Mouse (Mus musculus) adrenal gland, adult 2 months (tissue): ENCODE measurements around the gene Tcf3. TPM values are rescaled to one million over a fixed set of nuclear protein-coding genes. Genes with fewer than 3 reads are reported as not detected.

Experiments
- DNase-seq: peaks from one replicate; pipeline ENCODE4 v3.0.0; 2021
- polyA plus RNA-seq: library from polyadenylated mRNA; depleted of rRNA; stranded (reverse); fragments of >200 nt; gene quantifications from 2 replicates; pipeline ENCODE4 v1.2.3, GENCODE M21; 2012
- total RNA-seq, 2 experiments: library from RNA; stranded (reverse); gene quantifications; 2 replicates each; pipeline ENCODE4 v1.2.3; 2021

The Tcf3 gene
- total and polyA plus RNA-seq, 3 experiments: 46.6 to 148 (median 55.4) TPM

DNA sequence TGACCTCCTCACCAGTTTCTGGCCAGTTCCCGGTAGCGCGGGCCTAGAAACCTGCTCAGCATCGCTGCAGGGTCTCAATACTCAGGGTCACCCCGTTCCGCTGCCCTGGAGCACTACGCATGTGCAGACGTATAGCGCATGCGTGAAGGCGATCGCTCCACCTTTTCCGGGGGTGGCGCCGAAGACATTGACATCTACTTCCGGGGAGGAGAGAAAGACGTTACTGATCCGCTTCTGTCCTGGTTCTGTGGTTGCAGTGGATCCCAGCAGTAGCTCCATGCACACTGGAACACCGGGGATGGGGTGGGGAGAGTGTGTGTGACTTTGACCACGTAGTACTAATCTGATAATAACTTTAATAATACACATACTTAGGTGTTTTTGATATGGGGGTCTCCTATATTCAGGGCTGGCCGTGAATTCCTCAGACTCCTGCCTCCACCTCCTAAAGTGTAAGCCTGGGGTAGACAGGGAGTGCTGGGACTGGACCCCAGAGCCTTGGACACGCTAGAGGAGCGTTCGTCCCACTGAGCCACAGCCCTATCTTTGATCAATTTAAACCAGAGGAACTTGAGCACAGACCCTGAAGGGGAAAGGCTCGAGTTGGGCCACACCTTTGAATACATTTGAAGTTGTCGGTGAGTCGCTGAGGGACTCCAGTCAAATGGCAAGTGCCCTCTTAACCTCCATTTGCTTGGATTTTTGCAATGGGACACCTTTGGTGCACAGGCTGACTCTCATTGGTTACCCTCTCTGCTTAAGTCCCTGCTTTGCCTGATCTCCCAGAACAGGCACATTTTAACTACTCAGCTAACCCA lies 26.6 kb downstream of the Tcf3 start, which contains the start of gene Uqcr11:
Uqcr11 (minus strand) TSS at position 147 of the 818 bp plus-strand sequence.
- peak; percentile 95 for DNase-seq

DNA sequence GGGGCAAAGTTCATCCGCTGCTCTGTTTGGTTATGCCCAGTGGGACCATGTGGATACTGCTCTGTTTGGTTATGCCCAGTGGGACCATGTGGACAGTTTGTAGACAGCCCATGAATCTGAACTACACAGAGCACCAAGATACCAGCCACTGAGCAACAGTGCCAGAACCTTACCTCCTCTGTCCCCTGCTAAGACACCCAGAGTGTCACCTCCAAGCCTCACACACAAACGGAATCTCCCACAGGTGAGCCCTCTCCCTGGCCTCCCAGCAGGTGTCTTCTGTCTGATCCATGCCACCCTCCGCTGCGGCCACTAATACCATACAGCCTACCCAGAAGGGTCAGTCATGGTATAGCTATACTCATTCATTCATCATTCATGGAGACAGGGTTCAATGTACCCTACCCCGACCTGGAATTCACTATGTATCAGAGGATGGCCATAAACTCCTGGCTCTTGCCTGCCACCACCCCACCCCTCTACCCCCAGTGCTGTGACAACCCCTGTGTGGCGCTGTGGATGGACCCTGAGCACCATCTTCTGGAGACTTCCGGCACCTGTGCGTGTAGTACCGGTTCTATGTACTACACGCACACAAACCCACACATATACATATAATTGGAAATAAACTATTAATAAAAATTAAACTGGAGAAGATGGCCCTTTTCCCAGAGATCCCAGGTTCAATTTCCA lies 27.8 kb downstream of the Tcf3 start:
- DNase-seq: no peak

GRCm38 (mm10) chr10:80403044-80403692 lies 30.3 kb downstream of the Tcf3 start:
- DNase-seq: peak; percentile 90

GRCm38 (mm10) chr10:80400704-80401161 lies 32.7 kb downstream of the Tcf3 start:
- DNase-seq: no peak

DNA sequence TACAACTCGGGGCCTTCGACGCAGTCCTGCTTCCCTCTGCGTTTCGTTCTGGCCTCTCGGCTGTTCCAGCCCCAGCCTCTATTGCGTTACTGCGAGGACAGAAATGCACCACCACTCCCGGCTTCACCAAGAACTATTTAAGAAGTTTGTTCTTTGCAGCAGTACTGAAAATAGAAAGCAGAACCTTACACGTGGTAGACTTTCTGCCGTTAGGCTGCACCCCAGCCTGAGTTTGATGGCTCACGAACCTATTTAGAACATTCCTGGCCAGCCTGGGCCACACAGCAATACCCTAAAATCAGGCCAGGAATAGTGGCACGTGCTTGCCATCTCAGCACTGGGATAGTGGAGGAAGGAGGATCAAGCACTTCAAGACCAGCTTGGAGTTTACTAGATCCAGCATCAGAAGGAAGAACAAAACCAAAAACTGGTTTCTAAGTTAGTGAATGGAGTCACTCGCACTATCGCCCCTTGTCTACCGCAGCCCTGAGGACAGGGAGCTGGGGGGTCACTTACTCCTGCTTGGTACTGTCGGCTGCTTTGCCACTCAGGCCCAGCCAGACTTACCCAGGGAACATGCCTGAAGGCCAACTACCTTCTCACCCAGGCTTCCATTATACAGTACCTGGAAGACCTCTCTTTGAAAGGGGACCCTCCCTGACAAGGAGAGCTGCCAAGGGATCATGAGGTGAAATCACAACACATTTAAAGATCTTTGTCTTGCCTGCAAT lies 33.3 kb downstream of the Tcf3 start:
- no peak for DNase-seq

GRCm38 (mm10) chr10:80399191-80399972 lies 34.1 kb downstream of the Tcf3 start, which contains the start of gene Mbd3:
TSS of gene Mbd3 (minus strand) at chr10:80399550.
- DNase-seq: peak; percentile 100

DNA sequence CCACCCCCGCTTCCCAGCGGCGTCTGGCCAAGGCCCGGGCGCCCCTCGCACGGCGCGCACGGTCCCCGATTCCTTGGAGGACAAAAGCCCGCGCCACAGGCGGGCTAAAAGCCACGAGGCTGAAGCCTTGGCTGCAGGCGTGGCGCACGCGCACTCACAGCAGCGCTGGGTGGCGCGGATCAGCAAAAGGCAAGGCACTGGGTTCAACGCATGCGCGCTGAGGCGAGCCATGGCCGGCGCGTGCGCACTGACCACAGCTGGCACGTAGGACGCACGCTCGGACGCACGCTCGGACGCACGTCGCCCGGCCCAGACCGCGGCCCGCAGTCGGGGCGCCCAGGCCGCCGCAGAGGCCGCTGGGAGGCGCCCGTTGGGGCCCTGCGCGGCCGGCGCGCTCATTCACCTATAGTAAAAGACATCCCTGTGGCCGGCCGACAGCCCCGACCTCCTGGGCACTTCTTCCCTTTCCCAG lies 34.7 kb downstream of the Tcf3 start:
- DNase-seq: peak; percentile 99

DNA sequence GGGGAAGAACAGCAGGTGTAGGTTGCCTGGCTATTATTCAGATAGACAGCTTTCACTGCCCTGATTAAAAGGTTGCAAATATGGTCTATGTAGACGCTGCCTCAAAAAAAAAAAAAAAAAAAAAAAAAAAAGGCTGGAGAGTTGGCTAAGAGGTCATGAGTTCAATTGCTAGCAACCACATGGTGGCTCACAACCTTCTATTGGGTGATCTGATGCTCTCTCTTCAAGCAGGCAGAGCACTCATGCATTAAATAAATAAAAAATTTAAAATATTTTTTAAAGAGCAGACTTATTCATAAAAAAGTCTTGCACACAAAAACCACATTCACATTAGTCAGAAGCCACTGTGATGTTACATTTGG lies 35.3 kb downstream of the Tcf3 start:
- DNase-seq: no peak

DNA sequence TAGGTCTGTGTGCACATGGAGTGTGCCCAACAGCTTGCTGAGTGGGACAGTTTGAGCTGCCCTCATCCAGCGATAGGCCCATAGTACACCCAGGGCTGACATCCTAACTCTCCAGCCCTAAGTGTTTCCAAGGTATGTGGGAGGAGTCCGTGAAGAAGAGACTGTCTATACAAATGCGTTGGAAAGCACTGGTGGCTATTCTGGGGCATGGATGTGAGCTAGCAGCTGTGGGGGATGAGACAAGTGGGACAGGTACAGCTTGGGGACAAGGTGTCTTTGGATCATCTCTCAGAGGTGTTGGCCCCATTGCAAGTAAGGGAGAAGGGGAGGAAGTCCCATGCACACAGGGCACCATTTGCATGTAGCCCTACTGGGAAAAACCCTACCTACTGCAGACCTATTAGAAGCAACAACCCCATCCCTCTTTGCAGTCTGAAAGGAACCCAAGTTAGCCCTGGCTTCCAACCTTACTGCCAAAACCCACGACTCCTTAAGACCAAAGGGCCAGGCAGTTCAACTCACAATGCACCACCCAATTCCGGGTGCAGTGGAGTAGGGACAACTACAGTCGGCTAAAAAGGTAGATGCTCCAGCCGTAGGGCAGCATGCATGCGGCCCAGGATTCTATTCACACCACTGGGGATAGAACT lies 35.8 kb downstream of the Tcf3 start:
- no peak for DNase-seq

DNA sequence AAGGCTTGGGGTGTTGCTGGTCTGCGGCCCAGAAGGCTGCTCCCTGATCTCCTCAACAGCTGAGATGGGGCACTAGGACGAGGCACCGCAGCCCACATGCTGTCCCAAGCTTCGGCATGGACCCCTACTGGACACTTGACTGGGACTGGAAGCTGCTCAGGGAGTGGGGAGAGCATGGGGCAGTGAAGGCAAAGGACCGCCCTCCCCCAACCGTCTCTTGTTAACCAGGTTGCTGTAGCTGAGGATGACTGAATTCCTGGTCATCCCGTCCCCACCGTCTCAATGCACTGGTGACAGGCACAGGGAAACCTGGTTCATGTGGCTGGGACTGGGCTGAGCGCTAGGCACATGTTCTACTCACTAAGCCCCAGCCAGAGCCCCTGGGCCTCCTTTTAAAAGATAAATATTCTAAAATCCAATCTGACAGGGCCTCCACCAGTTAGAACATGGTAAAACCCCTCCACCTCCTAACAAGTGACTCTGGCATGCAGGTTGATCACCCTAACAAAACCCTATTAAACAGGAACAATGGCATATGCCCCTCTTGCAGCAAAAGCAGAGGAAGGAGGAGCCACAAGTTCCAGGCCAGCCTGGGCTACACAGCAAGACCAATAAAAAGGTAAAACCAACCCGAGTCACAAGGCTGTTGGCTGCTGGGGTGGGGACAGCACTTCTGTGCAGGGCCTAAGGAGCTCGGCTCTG lies 36.5 kb downstream of the Tcf3 start:
- DNase-seq: no peak

DNA sequence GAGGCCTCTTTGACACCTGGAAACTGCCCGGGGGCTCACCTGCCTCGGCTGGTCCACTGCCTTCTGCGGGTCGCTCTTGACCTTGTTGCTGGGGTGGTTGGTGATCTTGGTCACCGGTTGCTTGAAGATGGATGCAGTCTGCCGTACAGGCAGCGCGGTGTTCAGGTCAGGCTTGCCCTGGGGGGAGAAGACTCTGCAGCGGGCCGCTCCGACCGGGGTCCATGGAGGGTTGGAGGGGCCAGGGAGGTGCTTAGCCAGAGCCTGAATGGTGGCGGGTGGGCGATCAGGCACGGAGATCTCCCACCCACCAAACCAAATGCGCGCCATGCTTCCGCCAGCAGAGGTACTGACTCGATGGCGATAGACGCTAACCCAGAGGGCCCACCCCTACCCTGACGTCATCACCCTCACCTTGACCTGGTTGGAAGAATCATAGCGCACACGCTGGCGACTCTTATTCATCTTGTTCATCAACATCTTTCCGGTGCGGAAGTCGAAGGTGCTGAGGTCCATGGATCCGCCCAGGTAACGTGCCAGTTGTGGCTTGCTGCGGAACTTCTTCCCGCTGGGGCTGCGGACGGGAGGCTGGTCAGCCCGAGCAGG lies 38.3 kb downstream of the Tcf3 start:
- DNase-seq: no peak

DNA sequence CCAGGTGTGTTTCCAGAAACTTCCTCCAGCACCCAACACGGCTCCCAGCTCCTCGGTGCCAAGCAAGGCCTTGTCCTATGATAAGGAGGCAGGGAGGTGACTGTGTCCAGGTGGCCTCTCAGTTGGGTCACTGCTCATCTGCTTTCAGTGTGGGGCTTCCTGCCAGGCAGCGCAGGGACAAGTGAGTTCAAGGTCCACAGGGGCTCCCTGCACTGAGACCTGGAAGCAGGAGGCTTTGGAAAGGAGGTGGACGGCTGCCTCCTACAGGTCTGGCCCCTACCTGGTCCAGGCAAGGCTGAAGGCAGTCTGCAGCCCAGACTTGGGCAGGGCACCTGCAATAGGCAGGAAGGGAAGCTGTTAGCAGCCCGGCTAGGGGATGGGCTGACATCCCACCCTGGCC lies 40.8 kb downstream of the Tcf3 start:
- no peak for DNase-seq

- no peak for DNase-seq
Measured at GRCm38 (mm10) chr10:80390697-80391096, 42.8 kb downstream of the Tcf3 start.

DNA sequence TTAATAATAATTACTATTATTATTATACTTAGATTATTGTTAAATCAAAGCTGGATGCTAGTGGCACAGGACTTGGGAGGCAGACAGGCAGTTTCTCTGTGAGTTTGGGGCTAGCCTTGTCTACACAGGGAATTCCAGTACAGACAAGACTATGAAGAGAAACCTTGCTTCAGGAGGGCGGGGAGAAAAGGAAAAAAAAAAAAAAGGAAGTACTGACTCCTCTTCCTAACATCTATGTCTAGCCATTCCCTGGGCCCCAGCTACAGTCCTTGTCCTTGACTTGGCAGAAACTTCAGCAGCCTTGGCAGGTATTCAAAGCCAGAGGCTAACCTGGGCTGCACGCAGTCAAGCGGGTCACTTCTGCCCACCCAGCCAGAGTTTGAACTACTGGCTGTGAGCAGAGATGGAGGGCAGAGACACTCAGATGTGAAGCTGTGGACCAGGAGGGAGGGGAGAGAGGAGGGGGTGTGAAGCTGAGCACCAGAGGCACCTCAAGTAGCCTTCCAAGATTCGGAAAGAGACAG lies 44.2 kb downstream of the Tcf3 start:
- peak; percentile 33 for DNase-seq

- DNase-seq: no peak
Measured at GRCm38 (mm10) chr10:80388731-80389130, 44.7 kb downstream of the Tcf3 start.

- peak; percentile 93 for DNase-seq
Measured at GRCm38 (mm10) chr10:80387522-80387959, 45.9 kb downstream of the Tcf3 start, which contains the start of gene Mex3d. TSS of gene Mex3d (minus strand) at chr10:80387659.

GRCm38 (mm10) chr10:80386735-80387471 lies 46.5 kb downstream of the Tcf3 start:
- DNase-seq: peak; percentile 56
